Mouse (Mus musculus) forebrain, embryonic 15.5 days (tissue): ENCODE results near the gene Syk. TPM values are rescaled to one million over a fixed set of nuclear protein-coding genes. Genes with fewer than 3 reads are reported as not detected.

Experiments
- ATAC-seq: fragments of 200-750 bp; cut with Nextera tagmentation; replicated peaks from 2 replicates; pipeline ENCODE4 v1.8.0; 2017; ENCODE audit warnings: mild to moderate bottlenecking, moderate TSS enrichment, moderate library complexity
- H3K27ac ChIP-seq: fragments of 300-500 bp; sonication (generic); replicated peaks from 2 replicates; pipeline ENCODE4 v1.5.1; 2015; ENCODE audit warnings: mild to moderate bottlenecking, inconsistent platforms
- H3K27me3 ChIP-seq: fragments of 300-500 bp; sonication (generic); 2 replicates; pipeline ENCODE4 v1.6.1; 2015; ENCODE audit warnings: inconsistent platforms
- H3K36me3 ChIP-seq: fragments of 300-500 bp; sonication (generic); 2 replicates; pipeline ENCODE4 v1.6.1; 2015; ENCODE audit warnings: mild to moderate bottlenecking, inconsistent platforms
- H3K4me1 ChIP-seq: fragments of 300-500 bp; sonication (generic); 2 replicates; pipeline ENCODE4 v1.6.1; 2015; ENCODE audit warnings: inconsistent platforms
- H3K4me2 ChIP-seq: fragments of 300-500 bp; sonication (generic); replicated peaks from 2 replicates; pipeline ENCODE4 v1.6.1; 2015; ENCODE audit warnings: mild to moderate bottlenecking, inconsistent platforms
- H3K4me3 ChIP-seq: fragments of 300-500 bp; sonication (generic); 2 replicates; pipeline ENCODE4 v1.5.1; 2015; ENCODE audit warnings: mild to moderate bottlenecking, inconsistent platforms
- H3K9ac ChIP-seq: fragments of 300-500 bp; sonication (generic); replicated peaks from 2 replicates; pipeline ENCODE4 v1.6.1; 2015; ENCODE audit warnings: mild to moderate bottlenecking, inconsistent platforms
- H3K9me3 ChIP-seq: fragments of 300-500 bp; sonication (generic); 2 replicates; pipeline ENCODE4 v1.6.1; 2016; ENCODE audit warnings: inconsistent platforms
- WGBS: fragments of 180-500 bp; shearing (Covaris S2); methylation state at CpG from one replicate; pipeline ENCODE4 v1.1.7; 2015; ENCODE audit warnings: mixed read lengths; 5-methylcytosine and 5-hydroxymethylcytosine counted together
- polyA plus RNA-seq: library from polyadenylated mRNA; unstranded; fragments of >200 nt; fragmentation: Nextera tagmentation; extraction: Ambion mirVana; gene quantifications from 2 replicates; pipeline ENCODE4 v1.2.1, GENCODE M21; 2015

Syk gene
- polyA plus RNA-seq, 1 experiment from 2014 or later = 1.2 TPM

- ATAC-seq = no peak
- Histone ChIP-seq H3K4me2 (no peak overlapping the region), H3K9ac (no peak overlapping the region), H3K4me3 (no peak overlapping the region), H3K27ac (no peak overlapping the region), H3K36me3 (no peaks in the 10 kb centered on the region), H3K9me3 (no peaks in the 10 kb centered on the region), H3K27me3 (no peaks in the 10 kb centered on the region), H3K4me1 (0 out of 2 replicates have a peak, but pooled peaks cover 5% of the 10 kb centered on the region)
- 74% methylated on average over 3 of the region's 3 CpGs for WGBS
Measured at GRCm38 (mm10) chr13:52669889-52670288, 86.9 kb downstream of the Syk start.

- WGBS = 68% methylated on average over 4 of the region's 4 CpGs
- Histone ChIP-seq H3K4me2 (no peak overlapping the region), H3K4me1 (0 out of 2 replicates have a peak, but pooled peaks cover 5% of the 10 kb centered on the region), H3K27ac (no peak overlapping the region), H3K9me3 (no peaks in the 10 kb centered on the region), H3K4me3 (no peak overlapping the region), H3K9ac (no peak overlapping the region), H3K27me3 (no peaks in the 10 kb centered on the region), H3K36me3 (no peaks in the 10 kb centered on the region)
- ATAC-seq = no peak
Measured at GRCm38 (mm10) chr13:52673272-52673671, 90.3 kb downstream of the Syk start.

GRCm38 (mm10) chr13:52673856-52674255 lies 90.9 kb downstream of the Syk start:
- Histone ChIP-seq H3K4me2 (no peak overlapping the region), H3K4me1 (0 out of 2 replicates have a peak, but pooled peaks cover 5% of the 10 kb centered on the region), H3K9me3 (no peaks in the 10 kb centered on the region), H3K9ac (no peak overlapping the region), H3K27me3 (no peaks in the 10 kb centered on the region), H3K27ac (no peak overlapping the region), H3K4me3 (no peak overlapping the region), H3K36me3 (no peaks in the 10 kb centered on the region)
- 61% methylated on average over 4 of the region's 4 CpGs for WGBS
- ATAC-seq = no peak

- Histone ChIP-seq H3K4me1 (0 out of 2 replicates have a peak, but pooled peaks cover 5% of the 10 kb centered on the region), H3K27me3 (no peaks in the 10 kb centered on the region), H3K27ac (no peak overlapping the region), H3K9me3 (no peaks in the 10 kb centered on the region), H3K9ac (no peak overlapping the region), H3K4me3 (no peak overlapping the region), H3K36me3 (no peaks in the 10 kb centered on the region), H3K4me2 (no peak overlapping the region)
- ATAC-seq = no peak
- WGBS = 49% methylated on average over 12 of the region's 12 CpGs
Measured at GRCm38 (mm10) chr13:52674839-52675238, 91.9 kb downstream of the Syk start.

- ATAC-seq = no peak
- H3K4me2 ChIP-seq = no peak overlapping the region
- WGBS = 80% methylated on average over 8 of the region's 8 CpGs
Measured at GRCm38 (mm10) chr13:52675526-52676294, 92.7 kb downstream of the Syk start.

GRCm38 (mm10) chr13:52676671-52677445 lies 93.9 kb downstream of the Syk start:
- H3K9ac ChIP-seq = no peak overlapping the region
- ATAC-seq = no peak
- H3K4me2 ChIP-seq = no peak overlapping the region
- no peaks in the 10 kb centered on the region for H3K9me3 ChIP-seq
- WGBS = 83% methylated on average over 5 of the region's 5 CpGs
- H3K27ac ChIP-seq = no peak overlapping the region
- 0 out of 2 replicates have a peak, but pooled peaks cover 6% of the 10 kb centered on the region for H3K4me1 ChIP-seq
- no peaks in the 10 kb centered on the region for H3K36me3 ChIP-seq
- H3K4me3 ChIP-seq = no peak overlapping the region
- H3K27me3 ChIP-seq = no peaks in the 10 kb centered on the region

More at GRCm38 (mm10) chr13:52675526-52676294, 92.7 kb downstream of the Syk start:
- Histone ChIP-seq H3K9me3 (no peaks in the 10 kb centered on the region), H3K27me3 (no peaks in the 10 kb centered on the region), H3K4me3 (no peak overlapping the region), H3K4me1 (0 out of 2 replicates have a peak, but pooled peaks cover 5% of the 10 kb centered on the region), H3K9ac (no peak overlapping the region), H3K27ac (no peak overlapping the region), H3K36me3 (no peaks in the 10 kb centered on the region)

GRCm38 (mm10) chr13:52679906-52680305 lies 96.9 kb downstream of the Syk start:
- H3K27me3 ChIP-seq = no peaks in the 10 kb centered on the region
- H3K9me3 ChIP-seq = no peaks in the 10 kb centered on the region
- H3K27ac ChIP-seq = no peak overlapping the region
- H3K4me2 ChIP-seq = no peak overlapping the region
- no peaks in the 10 kb centered on the region for H3K36me3 ChIP-seq
- H3K9ac ChIP-seq = no peak overlapping the region
- 26% methylated on average over 5 of the region's 5 CpGs for WGBS
- H3K4me1 ChIP-seq = 0 out of 2 replicates have a peak, but pooled peaks cover 7% of the 10 kb centered on the region
- H3K4me3 ChIP-seq = no peak overlapping the region
- peak; percentile 69; the same call in 1 of the 2 replicates for ATAC-seq

- ATAC-seq = no peak
- WGBS = 27% methylated on average over 5 of the region's 5 CpGs
- Histone ChIP-seq H3K4me2 (no peak overlapping the region), H3K4me3 (no peak overlapping the region), H3K9me3 (no peaks in the 10 kb centered on the region), H3K9ac (no peak overlapping the region), H3K27ac (no peak overlapping the region), H3K27me3 (no peaks in the 10 kb centered on the region), H3K4me1 (0 out of 2 replicates have a peak, but pooled peaks cover 7% of the 10 kb centered on the region), H3K36me3 (no peaks in the 10 kb centered on the region)
Measured at GRCm38 (mm10) chr13:52682107-52682506, 99.1 kb downstream of the Syk start.

- Histone ChIP-seq H3K4me1 (no peaks in the 10 kb centered on the region), H3K36me3 (no peaks in the 10 kb centered on the region), H3K27me3 (no peaks in the 10 kb centered on the region), H3K27ac (no peak overlapping the region), H3K4me3 (no peak overlapping the region), H3K9me3 (no peaks in the 10 kb centered on the region), H3K9ac (no peak overlapping the region), H3K4me2 (no peak overlapping the region)
- ATAC-seq = no peak
- 92% methylated on average over 13 of the region's 13 CpGs for WGBS
Measured at GRCm38 (mm10) chr13:52690425-52690824, 107.5 kb downstream of the Syk start.

GRCm38 (mm10) chr13:52692311-52692710 lies 109.3 kb downstream of the Syk start:
- no peaks in the 10 kb centered on the region for H3K27me3 ChIP-seq
- no peak overlapping the region for H3K27ac ChIP-seq
- no peaks in the 10 kb centered on the region for H3K36me3 ChIP-seq
- no peaks in the 10 kb centered on the region for H3K4me1 ChIP-seq
- H3K4me3 ChIP-seq = no peak overlapping the region
- no peak for ATAC-seq
- no peak overlapping the region for H3K9ac ChIP-seq
- no peaks in the 10 kb centered on the region for H3K9me3 ChIP-seq
- no peak overlapping the region for H3K4me2 ChIP-seq
- WGBS = 85% methylated on average over 6 of the region's 6 CpGs

- H3K4me3 ChIP-seq = no peak overlapping the region
- ATAC-seq = no peak
- no peaks in the 10 kb centered on the region for H3K36me3 ChIP-seq
- H3K4me1 ChIP-seq = no peaks in the 10 kb centered on the region
- no peak overlapping the region for H3K4me2 ChIP-seq
- H3K9ac ChIP-seq = no peak overlapping the region
- H3K9me3 ChIP-seq = no peaks in the 10 kb centered on the region
- H3K27ac ChIP-seq = no peak overlapping the region
- no peaks in the 10 kb centered on the region for H3K27me3 ChIP-seq
- 93% methylated on average over 6 of the region's 6 CpGs for WGBS
Measured at GRCm38 (mm10) chr13:52694857-52695256, 111.9 kb downstream of the Syk start.
